Mouse (Mus musculus) liver, adult 2 months (tissue): Measurements from ENCODE around the gene Tex48. TPM values are rescaled to one million over a fixed set of nuclear protein-coding genes. Genes with fewer than 3 reads are reported as not detected.
A peak's percentile ranks its signal among the peaks of the same experiment; 100 is the strongest.

Experiments used
- DNase-seq: peaks from one replicate; pipeline ENCODE4 v3.0.0-alpha.2; 2011; ENCODE audit warnings: low read depth, low spot score; ENCODE audit errors: extremely low read depth
- H3K27ac ChIP-seq: fragments of 200-500 bp; replicated peaks from 2 replicates; pipeline ENCODE4 v1.5.1; 2012; ENCODE audit warnings: low read depth, mild to moderate bottlenecking, control low read depth, inconsistent platforms, low read length; ENCODE audit not compliant: insufficient read depth
- H3K27me3 ChIP-seq: fragments of 200-500 bp; 2 replicates; pipeline ENCODE4 v1.6.1; 2012; ENCODE audit warnings: mild to moderate bottlenecking, moderate library complexity, low read length, inconsistent platforms; ENCODE audit not compliant: control insufficient read depth, insufficient read depth
- H3K36me3 ChIP-seq: fragments of 200-500 bp; 2 replicates; pipeline ENCODE4 v1.6.1; 2012; ENCODE audit warnings: low read length, inconsistent platforms; ENCODE audit not compliant: control insufficient read depth, insufficient read depth
- H3K4me1 ChIP-seq: fragments of 200-500 bp; 2 replicates; pipeline ENCODE4 v1.6.1; 2011; ENCODE audit warnings: low read length; ENCODE audit not compliant: control insufficient read depth, insufficient read depth
- H3K4me3 ChIP-seq: fragments of 200-500 bp; 2 replicates; pipeline ENCODE4 v1.5.1; 2011; ENCODE audit warnings: low read depth, mild to moderate bottlenecking, control low read depth, low read length, moderate library complexity; ENCODE audit not compliant: insufficient read depth
- H3K79me2 ChIP-seq: fragments of 200-500 bp; 2 replicates; pipeline ENCODE4 v1.6.1; 2012; ENCODE audit warnings: inconsistent platforms, mild to moderate bottlenecking, low read length, moderate library complexity; ENCODE audit not compliant: control insufficient read depth, insufficient read depth
- H3K9ac ChIP-seq: fragments of 200-500 bp; 2 replicates; pipeline ENCODE4 v1.6.1; 2012; ENCODE audit warnings: low read depth, mild to moderate bottlenecking, control low read depth, inconsistent platforms, low read length
- CTCF ChIP-seq: fragments of 200-500 bp; IDR thresholded peaks from 2 replicates; pipeline ENCODE4 v1.5.1; 2011; ENCODE audit warnings: low read depth, low read length, control low read depth
- POLR2A ChIP-seq: fragments of 200-500 bp; IDR thresholded peaks from 2 replicates; pipeline ENCODE4 v1.6.1; 2011; ENCODE audit warnings: low read length, control low read depth; ENCODE audit not compliant: insufficient read depth; ENCODE audit errors: extremely low read depth
- whole genome bisulfite sequencing: fragments of 180-500 bp; shearing (Covaris S2); methylation state at CpG from one replicate; pipeline ENCODE4 v1.1.7; 2018; 5-methylcytosine and 5-hydroxymethylcytosine counted together
- polyA plus RNA-seq: library from polyadenylated mRNA; depleted of rRNA; stranded (reverse); fragments of >200 nt; gene quantifications from 2 replicates; pipeline ENCODE4 v1.2.3, GENCODE M21; 2012
- total RNA-seq: library from RNA; depleted of rRNA; stranded (reverse); fragments of >200 nt; gene quantifications from 2 replicates; pipeline ENCODE4 v1.2.3, GENCODE M21; 2014

The Tex48 gene
- total and polyA plus RNA-seq, 2 experiments, result not detected

DNA sequence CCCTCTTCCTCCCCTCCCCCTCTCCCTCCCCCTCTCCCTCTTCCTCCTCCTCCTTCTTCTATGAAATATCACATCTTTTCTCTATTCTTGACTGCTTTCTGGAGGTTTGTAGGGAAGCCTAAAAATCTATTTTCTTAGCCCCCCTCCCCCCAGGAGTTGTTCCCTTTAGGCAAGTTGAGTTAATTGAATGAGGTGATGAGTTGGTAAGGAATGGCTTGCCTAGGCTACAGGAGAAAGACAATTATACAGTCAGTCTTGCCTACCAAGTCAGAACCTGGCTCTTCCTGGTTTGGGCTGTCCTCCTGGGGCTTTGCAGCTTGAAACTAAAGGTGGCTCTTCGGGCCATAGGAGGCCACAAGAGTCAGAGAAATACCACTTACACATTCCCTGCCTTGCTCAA, 37.5 kb upstream of the Tex48 start:
- H3K9ac ChIP-seq, result no peak overlapping the region
- TF ChIP-seq CTCF, result no peak
- TF ChIP-seq POLR2A, result no peak
- no peaks in the 10 kb centered on the region for H3K79me2 ChIP-seq
- DNase-seq, result no peak
- no peaks in the 10 kb centered on the region for H3K4me1 ChIP-seq
- no peaks in the 10 kb centered on the region for H3K27me3 ChIP-seq
- H3K36me3 ChIP-seq, result no peaks in the 10 kb centered on the region
- H3K4me3 ChIP-seq, result no peak overlapping the region
- H3K27ac ChIP-seq, result no peak overlapping the region
- WGBS, result 83% methylated on average over 1 of the region's 1 CpGs

DNA sequence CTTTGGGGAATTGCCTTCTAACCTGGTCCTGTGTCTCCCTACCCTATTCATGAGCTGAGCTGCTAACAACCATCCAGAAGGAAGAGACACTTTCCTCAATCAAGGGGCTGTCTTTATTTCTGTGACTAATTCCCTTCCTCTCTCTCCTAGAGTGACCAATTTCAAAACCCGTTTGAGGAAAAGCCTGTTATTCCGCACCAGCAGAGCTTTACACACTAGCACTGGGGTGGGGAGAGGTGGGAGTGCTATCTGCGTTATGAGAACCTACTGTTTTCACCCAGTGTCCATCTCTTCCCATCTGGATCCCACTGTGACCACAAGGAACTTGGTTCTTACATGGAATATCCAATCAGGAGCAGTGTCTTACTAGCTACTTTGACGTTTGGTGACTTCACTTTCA, 36.9 kb upstream of the Tex48 start:
- H3K27ac ChIP-seq, result no peak overlapping the region
- H3K9ac ChIP-seq, result no peak overlapping the region
- no peak overlapping the region for H3K4me3 ChIP-seq
- no peaks in the 10 kb centered on the region for H3K79me2 ChIP-seq
- no peaks in the 10 kb centered on the region for H3K36me3 ChIP-seq
- H3K27me3 ChIP-seq, result no peaks in the 10 kb centered on the region
- H3K4me1 ChIP-seq, result no peaks in the 10 kb centered on the region
- no peak for DNase-seq
- TF ChIP-seq CTCF (no peak), POLR2A (no peak)
- 51% methylated on average over 4 of the region's 4 CpGs for WGBS

DNA sequence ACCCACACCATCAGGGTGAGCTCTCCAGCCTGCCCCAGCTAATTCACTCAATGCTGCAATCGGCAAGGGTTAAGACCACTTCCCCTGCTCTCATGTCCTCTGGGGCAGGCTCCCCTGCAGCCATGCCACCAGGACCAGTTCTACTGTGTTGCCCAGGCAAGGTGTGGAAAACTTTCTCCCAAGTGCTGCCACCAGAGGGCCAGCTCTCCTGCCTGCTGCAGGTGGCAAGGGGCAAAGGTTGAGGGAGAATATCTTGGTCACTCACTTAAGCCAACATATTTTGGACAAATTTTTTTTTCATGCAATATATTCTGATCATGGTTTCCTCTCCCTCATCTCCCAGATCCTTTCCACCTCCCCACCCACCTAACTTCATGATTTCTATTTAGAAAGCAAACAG, 32.2 kb upstream of the Tex48 start:
- no peak overlapping the region for H3K4me3 ChIP-seq
- TF ChIP-seq CTCF (peak; percentile 49), POLR2A (no peak)
- H3K9ac ChIP-seq, result no peak overlapping the region
- H3K36me3 ChIP-seq, result no peaks in the 10 kb centered on the region
- no peaks in the 10 kb centered on the region for H3K79me2 ChIP-seq
- 84% methylated on average over 1 of the region's 1 CpGs for WGBS
- peak; percentile 4 for DNase-seq
- no peak overlapping the region for H3K27ac ChIP-seq
- H3K4me1 ChIP-seq, result no peaks in the 10 kb centered on the region
- no peaks in the 10 kb centered on the region for H3K27me3 ChIP-seq

DNA sequence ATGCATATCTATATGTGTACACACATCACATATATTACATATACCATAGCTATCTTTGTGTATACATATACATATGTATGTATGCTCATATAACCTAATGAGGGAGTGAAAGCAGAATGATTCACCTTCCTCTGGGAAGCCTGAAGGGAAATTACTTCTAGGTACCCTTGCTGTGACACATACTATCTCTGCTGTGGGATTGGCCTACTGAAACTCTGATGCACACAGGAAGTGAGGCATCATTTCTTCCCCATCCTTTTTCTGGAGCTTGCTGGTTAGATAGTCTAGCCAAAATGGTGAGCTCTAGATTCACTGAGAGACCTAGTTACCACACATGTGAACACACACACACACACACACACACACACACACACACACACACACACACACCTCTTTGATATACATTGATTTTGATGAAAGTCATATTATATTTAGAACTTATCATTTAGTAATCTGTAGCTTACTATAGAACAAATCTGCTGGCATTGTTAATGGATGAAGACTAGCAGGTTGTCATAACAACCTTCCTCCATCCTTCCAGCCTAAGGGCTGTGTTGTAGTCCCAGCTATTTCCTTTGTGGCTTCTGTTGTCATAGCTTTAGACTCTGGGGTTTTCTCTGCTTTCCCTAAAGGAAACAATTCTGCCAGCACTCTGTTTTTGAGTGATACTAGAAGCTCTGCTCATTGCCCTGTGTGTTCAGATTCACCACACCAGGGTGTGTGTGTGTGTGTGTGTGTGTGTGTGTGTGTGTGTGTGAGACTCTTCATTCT, 21.9 kb upstream of the Tex48 start:
- no peaks in the 10 kb centered on the region for H3K27me3 ChIP-seq
- no peaks in the 10 kb centered on the region for H3K4me1 ChIP-seq
- H3K4me3 ChIP-seq, result no peak overlapping the region
- H3K36me3 ChIP-seq, result no peaks in the 10 kb centered on the region
- H3K27ac ChIP-seq, result no peak overlapping the region
- H3K9ac ChIP-seq, result no peak overlapping the region
- H3K79me2 ChIP-seq, result no peaks in the 10 kb centered on the region
- DNase-seq, result no peak
- no peak for TF ChIP-seq POLR2A
- no peak for TF ChIP-seq CTCF

DNA sequence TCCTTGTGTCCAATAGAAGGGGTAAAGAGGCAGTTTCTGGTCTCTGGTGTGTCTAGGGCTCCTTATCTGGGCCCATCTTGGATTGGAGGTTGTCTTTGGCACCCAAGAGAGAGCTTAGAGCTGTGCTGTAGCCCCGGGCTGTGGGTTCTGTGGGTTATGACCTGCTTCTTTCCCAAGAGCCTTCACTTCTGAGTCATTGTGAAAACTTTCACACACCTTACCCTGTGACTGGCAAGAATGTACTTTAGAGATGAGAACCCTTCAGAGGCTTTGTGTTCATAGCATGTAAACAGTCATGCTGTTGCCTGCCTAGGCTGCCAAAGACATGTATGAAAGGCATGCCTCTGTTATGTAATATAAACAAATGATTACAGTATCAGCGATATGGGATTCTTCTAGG, 17.6 kb upstream of the Tex48 start:
- Histone ChIP-seq H3K27ac (no peak overlapping the region), H3K9ac (no peak overlapping the region), H3K27me3 (no peaks in the 10 kb centered on the region), H3K36me3 (no peaks in the 10 kb centered on the region), H3K4me1 (no peaks in the 10 kb centered on the region), H3K4me3 (no peak overlapping the region), H3K79me2 (no peaks in the 10 kb centered on the region)
- WGBS, result 66% methylated on average over 2 of the region's 2 CpGs
- TF ChIP-seq POLR2A, result no peak
- TF ChIP-seq CTCF, result no peak
- no peak for DNase-seq

DNA sequence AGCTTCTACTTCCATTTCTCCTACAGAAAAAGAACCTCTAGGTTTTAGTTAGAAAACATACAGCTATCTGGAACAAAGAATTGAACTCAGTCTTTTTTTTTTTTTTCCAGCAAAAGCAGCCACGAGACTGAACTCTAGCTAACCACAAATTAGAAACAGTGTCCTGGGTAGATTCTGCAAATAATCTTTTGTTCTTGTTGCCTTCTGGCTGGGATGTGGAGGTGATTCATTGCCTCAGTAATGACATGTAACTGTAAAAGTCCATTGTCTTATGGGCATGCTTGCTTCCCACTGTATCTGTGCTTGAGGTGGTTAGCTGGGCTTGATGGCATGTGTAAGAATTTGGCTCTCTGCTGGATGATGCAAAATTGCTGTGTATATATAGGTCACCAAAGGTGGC, 16.4 kb upstream of the Tex48 start:
- Histone ChIP-seq H3K27me3 (no peaks in the 10 kb centered on the region), H3K27ac (no peak overlapping the region), H3K79me2 (no peaks in the 10 kb centered on the region), H3K4me3 (no peak overlapping the region), H3K9ac (no peak overlapping the region), H3K36me3 (no peaks in the 10 kb centered on the region), H3K4me1 (no peaks in the 10 kb centered on the region)
- no peak for DNase-seq
- TF ChIP-seq CTCF (no peak), POLR2A (no peak)
- WGBS, result 76% methylated on average over 1 of the region's 1 CpGs
